In the genomic region with DNA sequence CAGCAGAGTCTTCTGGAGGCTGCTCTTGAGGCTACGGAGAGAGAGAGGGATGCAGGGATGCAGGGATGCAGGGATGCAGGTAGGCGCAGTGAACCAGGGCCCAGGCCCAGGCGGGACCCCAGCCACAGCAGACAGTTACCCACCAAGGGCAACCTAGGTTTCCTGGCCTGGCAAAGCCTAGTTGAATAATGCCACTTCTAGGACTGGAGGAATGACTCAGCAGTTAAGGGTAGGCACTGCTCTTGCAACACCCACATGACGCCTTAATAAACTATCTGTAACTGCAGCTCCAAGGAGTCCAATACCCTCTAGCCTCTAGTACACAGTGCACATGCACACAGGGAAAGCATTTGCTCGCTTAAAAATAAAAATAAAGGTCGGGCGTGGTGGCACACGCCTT, we compare ENCODE assay signal across 20 mouse cellular contexts. TPM values are rescaled to one million over a fixed set of nuclear protein-coding genes. Genes with fewer than 3 reads are reported as not detected.
DNase-seq lines count a peak whose midpoint lies in the region; ATAC-seq and TF ChIP-seq lines count a peak whose summit lies in the region.
"Had no signal": no experiment of that assay in that cellular context is flagged by ENCODE, and none has a peak within 500 bp of the region (broad histone marks: within the 10 kb centered on the region; RNA-seq: fewer than 3 reads in every experiment).

No protein-coding gene starts in this region.

- no peak for TF ChIP-seq CTCF in lung, postnatal 0 days (IDR thresholded peaks at IDR 0.05)
- no peak for TF ChIP-seq CTCF in layer of hippocampus, adult 2 months (conservative IDR thresholded peaks at IDR 0.05)

- WGBS in lung, postnatal 0 days, result 88% methylated on average over 8 of the region's 8 CpGs

- H3K4me3 ChIP-seq in lung, postnatal 0 days (ENCODE audit: low read depth, low read length), result no peak overlapping the region
- no peak overlapping the region for H3K4me3 ChIP-seq in layer of hippocampus, adult 2 months
- H3K4me3 ChIP-seq: embryonic facial prominence, embryonic 10.5 days; erythroblast, embryonic 14.5 days; hindbrain, embryonic 12.5 days; kidney, embryonic 15.5 days; midbrain, embryonic 12.5 days; neural tube, embryonic 13.5 days had no signal

- no peak overlapping the region for H3K4me2 ChIP-seq in lung, postnatal 0 days (replicated peaks; ENCODE audit: low read depth, low read length)
- H3K4me2 ChIP-seq: hindbrain, embryonic 12.5 days; kidney, embryonic 15.5 days; midbrain, embryonic 12.5 days; neural tube, embryonic 13.5 days had no signal

- no peak for TF ChIP-seq EP300 in lung, postnatal 0 days (IDR thresholded peaks at IDR 0.05)

- DNase-seq in lung, postnatal 0 days (ENCODE audit: low spot score), result peak; percentile 44
- no peak for DNase-seq in lung, postnatal 4 days
- peak; percentile 30 for DNase-seq in brain, adult 2 months (ENCODE audit: low read depth, low spot score)
- DNase-seq in layer of hippocampus, adult 9-11 months, result no peak
- no peak for DNase-seq in layer of hippocampus, adult 2 months (ENCODE audit: low spot score in 2 of 2)
- no peak for DNase-seq in right cerebral cortex, adult 18-20 months
- DNase-seq: cerebellum, postnatal 14 days; layer of hippocampus, postnatal 36 days; lung, postnatal 10 days had no signal

- no peak for ATAC-seq in lung, postnatal 0 days
- ATAC-seq in hematopoietic stem cell, adult 5-6 weeks (replicated peaks in 1 of 2; ENCODE audit: insufficient read depth in 1 of 2, low FRiP score in 2 of 2, low TSS enrichment in 1 of 2, low read depth in 1 of 2, poor library complexity in 2 of 2, severe bottlenecking in 2 of 2), result peak; percentile 50 to 63; a peak in 3 of 4 replicates
- ATAC-seq: inflammation-experienced regulatory T-cells, adult 6 months had no signal

- H3K27ac ChIP-seq in lung, postnatal 0 days (ENCODE audit: low read length), result no peak overlapping the region
- no peak overlapping the region for H3K27ac ChIP-seq in layer of hippocampus, adult 2 months
- H3K27ac ChIP-seq: embryonic facial prominence, embryonic 10.5 days; hindbrain, embryonic 12.5 days; kidney, embryonic 15.5 days; liver, embryonic 14.5 days; midbrain, embryonic 12.5 days; neural tube, embryonic 13.5 days had no signal

- H3K9me3 ChIP-seq in lung, postnatal 0 days (ENCODE audit: low read length), result no peaks in the 10 kb centered on the region
- H3K9me3 ChIP-seq: embryonic facial prominence, embryonic 10.5 days; hindbrain, embryonic 12.5 days; kidney, embryonic 15.5 days; midbrain, embryonic 12.5 days; neural tube, embryonic 13.5 days had no signal

- no peaks in the 10 kb centered on the region for H3K36me3 ChIP-seq in lung, postnatal 0 days (ENCODE audit: insufficient read depth, low read length)
- H3K36me3 ChIP-seq: embryonic facial prominence, embryonic 10.5 days; kidney, embryonic 15.5 days; midbrain, embryonic 12.5 days had no signal

- 0 out of 2 replicates have a peak, but pooled peaks cover 2% of the 10 kb centered on the region for H3K27me3 ChIP-seq in lung, postnatal 0 days (replicated peaks; ENCODE audit: insufficient read depth, low read length)
- H3K27me3 ChIP-seq: neural tube, embryonic 13.5 days had no signal

- peaks cover 7% of the 10 kb centered on the region; the same call in 1 of the 2 replicates for H3K4me1 ChIP-seq in lung, postnatal 0 days (ENCODE audit: insufficient read depth, low read depth, low read length)

- no peak overlapping the region for H3K9ac ChIP-seq in lung, postnatal 0 days (replicated peaks; ENCODE audit: low read depth)
- H3K9ac ChIP-seq: hindbrain, embryonic 12.5 days; kidney, embryonic 15.5 days; liver, embryonic 14.5 days; midbrain, embryonic 12.5 days; neural tube, embryonic 13.5 days had no signal

RNA-seq across cellular contexts. Expression of gene Lrrc75b, which starts 6.0 kb away (rescaled TPM):
- 0.52 and 0.84 TPM in 2 replicates for polyA plus RNA-seq in lung, postnatal 0 days (2015; fragmentation: Nextera tagmentation; extraction: Ambion mirVana)
- total RNA-seq in hematopoietic stem cell, adult 5-6 weeks (2017), result not detected in 2 replicates
- total RNA-seq in layer of hippocampus, adult 2 months (2021), result 10 to 100 TPM in 1 of 2 experiments, 1 to 10 TPM in 1; 9.7 to 12.0 TPM
- polyA plus RNA-seq: erythroblast, embryonic 14.5 days had no signal

RNA-seq across cellular contexts. Expression of gene Ggt1, which starts 7.3 kb away (rescaled TPM):
- polyA plus RNA-seq in lung, postnatal 0 days (2015; fragmentation: Nextera tagmentation; extraction: Ambion mirVana), result 0.21 and 0.42 TPM in 2 replicates
- total RNA-seq in hematopoietic stem cell, adult 5-6 weeks (2017), result 2.4 TPM in 1 of 2 replicates, not detected in the other
- 1 to 10 TPM; 2.7 to 4.5 TPM for total RNA-seq in layer of hippocampus, adult 2 months (2021)
- total RNA-seq: gastrocnemius, adult 8-10 months; heart, adult 8-10 months had no signal
- polyA plus RNA-seq: erythroblast, embryonic 14.5 days had no signal

RNA-seq across cellular contexts. Expression of gene Ggt5, which starts 35.0 kb away (rescaled TPM):
- 3.0 and 3.4 TPM in 2 replicates for polyA plus RNA-seq in lung, postnatal 0 days (2015; fragmentation: Nextera tagmentation; extraction: Ambion mirVana)
- 22.8 and 27.9 TPM in 2 replicates for total RNA-seq in hematopoietic stem cell, adult 5-6 weeks (2017)
- 1 to 10 TPM; 2.3 TPM for total RNA-seq in layer of hippocampus, adult 2 months (2021)
- polyA plus RNA-seq: erythroblast, embryonic 14.5 days had no signal

RNA-seq across cellular contexts. Expression of gene Gucd1, which starts 36.3 kb away (rescaled TPM):
- 19.9 and 20.3 TPM in 2 replicates for polyA plus RNA-seq in lung, postnatal 0 days (2015; fragmentation: Nextera tagmentation; extraction: Ambion mirVana)
- total RNA-seq in hematopoietic stem cell, adult 5-6 weeks (2017), result 16.7 and 24.9 TPM in 2 replicates
- total RNA-seq in layer of hippocampus, adult 2 months (2021), result 10 to 100 TPM; 14.5 to 16.0 TPM

RNA-seq across cellular contexts. Expression of gene Snrpd3, which starts 36.7 kb away (rescaled TPM):
- polyA plus RNA-seq in lung, postnatal 0 days (2015; fragmentation: Nextera tagmentation; extraction: Ambion mirVana), result 61.6 and 65.7 TPM in 2 replicates
- total RNA-seq in hematopoietic stem cell, adult 5-6 weeks (2017), result 40.2 and 83.0 TPM in 2 replicates
- 10 to 100 TPM; 69.8 to 76.6 TPM for total RNA-seq in layer of hippocampus, adult 2 months (2021)

Comparison
In these comparisons a context has a peak if more than half of its experiments do, and no peak if none do; other contexts are left out.
1. DNase-seq: peak in lung, postnatal 0 days (single experiment) and brain, adult 2 months (single experiment); none in lung, postnatal 4 days (0 of 2), layer of hippocampus, adult 9-11 months (single experiment), layer of hippocampus, adult 2 months (0 of 2) and right cerebral cortex, adult 18-20 months (single experiment).
2. RNA of gene Lrrc75b, which starts 6.0 kb away (total RNA-seq): 9.7 to 12.0 TPM in layer of hippocampus, adult 2 months; not detected in hematopoietic stem cell, adult 5-6 weeks; every median in the first group is over 10 times any median in the second.